Mouse (Mus musculus) lung, postnatal 0 days (tissue): ENCODE results near the gene Pts.

Experiments used
- CTCF ChIP-seq: IDR thresholded peaks from 2 replicates; pipeline ENCODE4 v1.5.1; 2016; ENCODE audit warnings: antibody characterized with exemption, mild to moderate bottlenecking
- EP300 ChIP-seq: IDR thresholded peaks from 2 replicates; pipeline ENCODE4 v1.6.1; 2016; ENCODE audit warnings: antibody characterized with exemption, mild to moderate bottlenecking, control low read depth

- TF ChIP-seq CTCF (no peak), EP300 (no peak)
Measured at GRCm38 (mm10) chr9:50505405-50505804, 23.1 kb downstream of the Pts start.
